Mouse (Mus musculus): ENCODE measurements around the gene Ak1. TPM values are rescaled to one million over a fixed set of nuclear protein-coding genes. Genes with fewer than 3 reads are reported as not detected.

The Ak1 gene
- total RNA-seq, 1 experiment from 2014 or later, result not detected

GRCm38 (mm10) chr2:32644083-32644482, 22.5 kb downstream of the Ak1 start:
- ATAC-seq (ENCODE audit: extremely low read depth, insufficient number of reproducible peaks, low FRiP score, poor library complexity, severe bottlenecking), result no peak

GRCm38 (mm10) chr2:32644799-32645475, 23.4 kb downstream of the Ak1 start:
- ATAC-seq (ENCODE audit: extremely low read depth, insufficient number of reproducible peaks, low FRiP score, poor library complexity, severe bottlenecking), result no peak

GRCm38 (mm10) chr2:32645647-32646046, 24.1 kb downstream of the Ak1 start:
- no peak for ATAC-seq (ENCODE audit: extremely low read depth, insufficient number of reproducible peaks, low FRiP score, poor library complexity, severe bottlenecking)

- ATAC-seq (ENCODE audit: extremely low read depth, insufficient number of reproducible peaks, low FRiP score, poor library complexity, severe bottlenecking), result no peak
Measured at GRCm38 (mm10) chr2:32646379-32647056, 25.0 kb downstream of the Ak1 start, which contains the start of gene Eng. Gene Eng (plus strand): TSS chr2:32646595.

- ATAC-seq (ENCODE audit: extremely low read depth, insufficient number of reproducible peaks, low FRiP score, poor library complexity, severe bottlenecking), result no peak
Measured at GRCm38 (mm10) chr2:32647366-32647765, 25.8 kb downstream of the Ak1 start.

GRCm38 (mm10) chr2:32653764-32654163, 32.2 kb downstream of the Ak1 start:
- ATAC-seq (ENCODE audit: extremely low read depth, insufficient number of reproducible peaks, low FRiP score, poor library complexity, severe bottlenecking), result no peak

- no peak for ATAC-seq (ENCODE audit: extremely low read depth, insufficient number of reproducible peaks, low FRiP score, poor library complexity, severe bottlenecking)
Measured at GRCm38 (mm10) chr2:32654743-32655393, 33.3 kb downstream of the Ak1 start.

- ATAC-seq (ENCODE audit: extremely low read depth, insufficient number of reproducible peaks, low FRiP score, poor library complexity, severe bottlenecking), result no peak
Measured at GRCm38 (mm10) chr2:32655394-32655744, 33.8 kb downstream of the Ak1 start.

- ATAC-seq (ENCODE audit: extremely low read depth, insufficient number of reproducible peaks, low FRiP score, poor library complexity, severe bottlenecking), result no peak
Measured at GRCm38 (mm10) chr2:32655826-32656225, 34.3 kb downstream of the Ak1 start.

GRCm38 (mm10) chr2:32658873-32659272, 37.3 kb downstream of the Ak1 start:
- no peak for ATAC-seq (ENCODE audit: extremely low read depth, insufficient number of reproducible peaks, low FRiP score, poor library complexity, severe bottlenecking)

GRCm38 (mm10) chr2:32661509-32662107, 40.0 kb downstream of the Ak1 start:
- no peak for ATAC-seq (ENCODE audit: extremely low read depth, insufficient number of reproducible peaks, low FRiP score, poor library complexity, severe bottlenecking)

GRCm38 (mm10) chr2:32662291-32662690, 40.7 kb downstream of the Ak1 start:
- no peak for ATAC-seq (ENCODE audit: extremely low read depth, insufficient number of reproducible peaks, low FRiP score, poor library complexity, severe bottlenecking)

GRCm38 (mm10) chr2:32665345-32665744, 43.8 kb downstream of the Ak1 start:
- no peak for ATAC-seq (ENCODE audit: extremely low read depth, insufficient number of reproducible peaks, low FRiP score, poor library complexity, severe bottlenecking)

GRCm38 (mm10) chr2:32665853-32666252, 44.3 kb downstream of the Ak1 start:
- ATAC-seq (ENCODE audit: extremely low read depth, insufficient number of reproducible peaks, low FRiP score, poor library complexity, severe bottlenecking), result no peak

GRCm38 (mm10) chr2:32667775-32668174, 46.2 kb downstream of the Ak1 start:
- no peak for ATAC-seq (ENCODE audit: extremely low read depth, insufficient number of reproducible peaks, low FRiP score, poor library complexity, severe bottlenecking)

GRCm38 (mm10) chr2:32668176-32668575, 46.6 kb downstream of the Ak1 start:
- ATAC-seq (ENCODE audit: extremely low read depth, insufficient number of reproducible peaks, low FRiP score, poor library complexity, severe bottlenecking), result no peak

GRCm38 (mm10) chr2:32669876-32670275, 48.3 kb downstream of the Ak1 start:
- no peak for ATAC-seq (ENCODE audit: extremely low read depth, insufficient number of reproducible peaks, low FRiP score, poor library complexity, severe bottlenecking)

GRCm38 (mm10) chr2:32671147-32671546, 49.6 kb downstream of the Ak1 start:
- no peak for ATAC-seq (ENCODE audit: extremely low read depth, insufficient number of reproducible peaks, low FRiP score, poor library complexity, severe bottlenecking)

GRCm38 (mm10) chr2:32671907-32672595, 50.5 kb downstream of the Ak1 start:
- no peak for ATAC-seq (ENCODE audit: extremely low read depth, insufficient number of reproducible peaks, low FRiP score, poor library complexity, severe bottlenecking)
